Mouse (Mus musculus): Measurements from ENCODE around the gene Sae1.

- TF ChIP-seq CTCF (IDR thresholded peaks at IDR 0.05; ENCODE audit: insufficient read depth, low read length): no peak
- no peak for TF ChIP-seq POLR2A (IDR thresholded peaks at IDR 0.05; ENCODE audit: borderline replicate concordance, extremely low read depth, low read depth, low read length)
These were observed 43.0 kb downstream of the Sae1 start for GRCm38 (mm10) chr7:16344598-16344997.

All from lung, adult 2 months (tissue).